Mouse (Mus musculus) heart, embryonic 13.5 days (tissue): ENCODE measurements around the gene Rpl3l. TPM values are rescaled to one million over a fixed set of nuclear protein-coding genes. Genes with fewer than 3 reads are reported as not detected.
A peak's percentile ranks its signal among the peaks of the same experiment; 100 is the strongest.

Experiments
- ATAC-seq: fragments of 200-750 bp; cut with Nextera tagmentation; 2 replicates; pipeline ENCODE4 v1.8.0; 2017; ENCODE audit warnings: moderate TSS enrichment; ENCODE audit not compliant: insufficient number of reproducible peaks, low FRiP score, low TSS enrichment; ENCODE audit errors: extremely low read depth
- H3K27ac ChIP-seq: fragments of 300-500 bp; sonication (generic); replicated peaks from 2 replicates; pipeline ENCODE4 v1.5.1; 2015; ENCODE audit warnings: moderate library complexity, mild to moderate bottlenecking, inconsistent platforms
- H3K27me3 ChIP-seq: fragments of 300-500 bp; sonication (generic); replicated peaks from 2 replicates; pipeline ENCODE4 v1.6.1; 2015; ENCODE audit warnings: mild to moderate bottlenecking, inconsistent platforms
- H3K36me3 ChIP-seq: fragments of 300-500 bp; sonication (generic); 2 replicates; pipeline ENCODE4 v1.6.1; 2015; ENCODE audit warnings: mild to moderate bottlenecking, inconsistent platforms
- H3K4me1 ChIP-seq: fragments of 300-500 bp; sonication (generic); 2 replicates; pipeline ENCODE4 v1.6.1; 2015; ENCODE audit warnings: inconsistent platforms
- H3K4me2 ChIP-seq: fragments of 300-500 bp; sonication (generic); 2 replicates; pipeline ENCODE4 v1.6.1; 2015; ENCODE audit warnings: inconsistent platforms, mild to moderate bottlenecking, moderate library complexity
- H3K4me3 ChIP-seq: fragments of 300-500 bp; sonication (generic); 2 replicates; pipeline ENCODE4 v1.5.1; 2015; ENCODE audit warnings: moderate library complexity, mild to moderate bottlenecking, inconsistent platforms
- H3K9ac ChIP-seq: fragments of 300-500 bp; sonication (generic); 2 replicates; pipeline ENCODE4 v1.6.1; 2015; ENCODE audit warnings: inconsistent platforms, mild to moderate bottlenecking, moderate library complexity
- H3K9me3 ChIP-seq: fragments of 300-500 bp; sonication (generic); 2 replicates; pipeline ENCODE4 v1.6.1; 2016; ENCODE audit warnings: inconsistent platforms
- WGBS: fragments of 180-500 bp; shearing (Covaris S2); methylation state at CpG from one replicate; pipeline ENCODE4 v1.1.7; 2015; ENCODE audit warnings: mixed read lengths; 5-methylcytosine and 5-hydroxymethylcytosine counted together
- polyA plus RNA-seq: library from polyadenylated mRNA; unstranded; fragments of >200 nt; fragmentation: Nextera tagmentation; extraction: Ambion mirVana; gene quantifications from 2 replicates; pipeline ENCODE4 v1.2.1, GENCODE M21; 2015

The Rpl3l gene
- polyA plus RNA-seq, 1 experiment from 2014 or later = 0.68 TPM

- Histone ChIP-seq H3K9ac (no peak overlapping the region), H3K27me3 (peaks cover 36% of the 10 kb centered on the region), H3K27ac (no peak overlapping the region), H3K4me1 (no peaks in the 10 kb centered on the region), H3K4me2 (no peak overlapping the region), H3K4me3 (no peak overlapping the region), H3K36me3 (peaks cover 20% of the 10 kb centered on the region), H3K9me3 (no peaks in the 10 kb centered on the region)
- ATAC-seq = no peak
- 17% methylated on average over 7 of the region's 7 CpGs for WGBS
Observed at GRCm38 (mm10) chr17:24745526-24746497, 18.2 kb downstream of the Rpl3l start.

GRCm38 (mm10) chr17:24746986-24747385 lies 19.4 kb downstream of the Rpl3l start:
- H3K36me3 ChIP-seq = peaks cover 8% of the 10 kb centered on the region
- 48% methylated on average over 4 of the region's 4 CpGs for WGBS
- peaks cover 47% of the 10 kb centered on the region for H3K27me3 ChIP-seq
- no peaks in the 10 kb centered on the region for H3K9me3 ChIP-seq
- no peak overlapping the region for H3K27ac ChIP-seq
- H3K9ac ChIP-seq = no peak overlapping the region
- no peaks in the 10 kb centered on the region for H3K4me1 ChIP-seq
- H3K4me2 ChIP-seq = no peak overlapping the region
- H3K4me3 ChIP-seq = no peak overlapping the region
- ATAC-seq = no peak

DNA sequence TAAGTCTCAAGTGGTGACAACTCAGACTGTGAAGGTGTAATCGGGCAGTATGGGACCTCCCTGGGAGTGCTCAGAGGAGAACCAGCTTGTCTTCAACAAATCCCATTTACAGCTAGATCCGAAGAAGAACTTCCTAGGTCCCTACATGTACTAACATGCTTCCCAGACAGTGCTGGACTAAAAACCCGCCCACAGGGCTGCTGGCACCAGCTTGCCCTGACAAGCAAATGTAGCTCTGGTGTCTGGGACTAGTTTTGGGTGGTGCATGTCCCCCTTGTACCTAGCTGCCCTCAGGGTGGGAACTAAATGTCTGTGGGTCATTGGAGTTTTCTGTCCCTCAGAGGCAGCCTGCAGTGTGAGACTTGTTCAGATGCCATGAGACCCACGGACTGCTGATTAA lies 23.9 kb downstream of the Rpl3l start:
- 9% methylated on average over 4 of the region's 4 CpGs for WGBS

DNA sequence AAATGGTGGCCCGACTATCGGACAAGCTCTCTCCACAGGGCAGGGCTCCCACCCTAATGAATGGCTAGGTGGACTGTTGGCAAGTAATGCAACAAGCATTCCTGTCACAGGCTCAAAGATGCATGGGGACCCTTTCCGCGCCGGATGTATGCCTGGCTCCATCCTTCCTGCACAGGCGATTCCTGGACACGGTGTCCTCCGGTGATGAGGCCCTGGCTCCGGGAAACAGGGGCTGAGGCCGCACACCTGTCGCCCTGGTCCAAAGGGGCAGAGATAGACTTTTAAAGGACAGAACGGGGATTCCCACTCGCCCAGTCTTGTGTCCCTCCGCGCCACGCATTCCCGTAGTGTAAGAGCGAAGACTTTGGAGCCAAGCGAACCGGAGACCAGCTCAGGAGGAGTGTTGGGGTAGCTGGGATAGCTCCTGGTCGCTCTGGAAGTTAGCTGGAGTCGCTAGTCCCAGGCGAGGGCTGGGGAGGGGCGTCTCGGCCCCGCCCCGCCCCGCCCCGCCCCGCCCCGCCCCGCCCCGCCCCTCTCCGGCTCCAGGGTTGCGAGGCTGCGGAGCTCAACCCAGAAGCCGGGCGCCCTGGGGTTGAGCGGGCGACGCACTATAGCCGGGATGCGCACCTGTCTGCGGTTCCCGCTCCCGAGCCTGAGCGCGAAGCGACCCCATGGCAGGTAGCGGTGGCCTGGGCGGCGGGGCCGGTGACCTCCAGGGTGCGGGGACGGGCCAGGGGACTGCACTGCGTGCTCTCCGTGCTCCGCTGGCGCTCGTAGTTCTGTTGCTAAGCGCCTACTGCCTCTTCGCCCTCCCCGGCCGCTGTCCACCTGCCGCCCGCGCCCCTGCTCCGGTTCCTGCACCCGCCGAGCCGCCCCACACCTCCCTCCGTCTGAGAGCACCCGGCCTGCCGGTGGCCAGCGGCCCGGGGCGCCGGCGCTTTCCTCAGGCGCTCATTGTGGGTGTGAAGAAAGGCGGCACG lies 25.1 kb downstream of the Rpl3l start, which contains the start of gene Hs3st6:
TSS of gene Hs3st6 (plus strand) at position 574 of the 980 bp plus-strand sequence.
- under 1% methylated on average over 68 of the region's 82 CpGs for WGBS
- H3K4me1 ChIP-seq = peaks cover 13% of the 10 kb centered on the region
- peak within 1 kb of the TSS; percentile 61 for H3K4me3 ChIP-seq
- ATAC-seq = peak; percentile 70; the same call in 1 of the 2 replicates
- no peaks in the 10 kb centered on the region for H3K36me3 ChIP-seq
- H3K9me3 ChIP-seq = no peaks in the 10 kb centered on the region
- peaks cover 93% of the 10 kb centered on the region for H3K27me3 ChIP-seq
- H3K4me2 ChIP-seq = peak within 1 kb of the TSS; percentile 96
- H3K27ac ChIP-seq = no peak within 1 kb of the TSS
- peak within 1 kb of the TSS; percentile 71 for H3K9ac ChIP-seq

More for the DNA sequence above, 23.9 kb downstream of the Rpl3l start:
- Histone ChIP-seq H3K36me3 (no peaks in the 10 kb centered on the region), H3K4me2 (no peak overlapping the region), H3K9me3 (no peaks in the 10 kb centered on the region), H3K9ac (no peak overlapping the region), H3K27me3 (peaks cover 86% of the 10 kb centered on the region), H3K27ac (no peak overlapping the region), H3K4me3 (no peak overlapping the region), H3K4me1 (peaks cover 13% of the 10 kb centered on the region)
- ATAC-seq = no peak

DNA sequence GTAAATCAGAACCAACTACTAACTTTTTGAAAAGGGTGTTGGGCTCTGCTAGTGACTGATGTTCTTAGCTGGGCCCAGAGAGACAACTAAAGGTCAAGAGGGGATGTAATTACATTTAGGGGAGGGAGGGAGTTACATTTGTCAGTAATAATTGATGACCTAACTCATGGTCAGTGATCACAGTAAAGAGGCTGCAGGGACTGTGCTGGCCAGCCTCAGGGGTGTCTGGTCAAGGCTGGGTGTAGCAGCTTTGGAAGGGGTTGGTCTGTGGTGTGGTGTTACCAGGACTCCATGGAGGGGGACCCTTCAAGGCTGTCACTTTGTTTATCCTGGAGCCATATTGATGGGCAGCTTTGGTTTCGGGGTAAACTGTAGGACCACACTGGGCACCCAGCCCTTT lies 29.8 kb downstream of the Rpl3l start:
- ATAC-seq = no peak
- Histone ChIP-seq H3K27ac (no peak overlapping the region), H3K9ac (no peak overlapping the region), H3K4me3 (no peak overlapping the region), H3K4me1 (peaks cover 18% of the 10 kb centered on the region), H3K9me3 (no peaks in the 10 kb centered on the region), H3K27me3 (peaks cover 59% of the 10 kb centered on the region), H3K4me2 (no peak overlapping the region), H3K36me3 (no peaks in the 10 kb centered on the region)
- WGBS = 65% methylated on average over 1 of the region's 1 CpGs

DNA sequence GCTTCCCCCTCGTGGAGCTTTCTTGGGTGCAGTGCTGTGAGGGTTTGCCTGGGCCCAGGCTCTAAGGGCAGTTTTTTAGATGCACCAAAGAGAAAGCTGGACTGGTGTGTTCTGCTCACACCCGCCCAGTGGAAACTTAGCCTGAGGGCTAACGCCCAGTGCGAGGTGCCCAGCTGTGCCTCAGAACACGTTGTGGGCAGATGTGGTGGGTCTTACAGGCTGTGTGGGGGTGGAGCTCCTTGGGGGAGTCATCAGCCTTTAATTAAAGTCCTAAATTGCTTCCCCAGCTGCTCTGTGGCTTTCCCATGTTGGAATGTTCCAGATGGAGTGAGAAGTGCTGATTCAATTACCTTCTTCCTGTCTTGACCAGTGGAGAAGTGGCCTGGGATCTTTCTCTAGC lies 33.5 kb downstream of the Rpl3l start:
- Histone ChIP-seq H3K9me3 (no peaks in the 10 kb centered on the region), H3K9ac (no peak overlapping the region), H3K4me1 (peaks cover 23% of the 10 kb centered on the region), H3K4me2 (no peak overlapping the region), H3K36me3 (no peaks in the 10 kb centered on the region), H3K27ac (no peak overlapping the region), H3K27me3 (peaks cover 22% of the 10 kb centered on the region), H3K4me3 (no peak overlapping the region)
- ATAC-seq = no peak
- WGBS = 58% methylated on average over 5 of the region's 5 CpGs

DNA sequence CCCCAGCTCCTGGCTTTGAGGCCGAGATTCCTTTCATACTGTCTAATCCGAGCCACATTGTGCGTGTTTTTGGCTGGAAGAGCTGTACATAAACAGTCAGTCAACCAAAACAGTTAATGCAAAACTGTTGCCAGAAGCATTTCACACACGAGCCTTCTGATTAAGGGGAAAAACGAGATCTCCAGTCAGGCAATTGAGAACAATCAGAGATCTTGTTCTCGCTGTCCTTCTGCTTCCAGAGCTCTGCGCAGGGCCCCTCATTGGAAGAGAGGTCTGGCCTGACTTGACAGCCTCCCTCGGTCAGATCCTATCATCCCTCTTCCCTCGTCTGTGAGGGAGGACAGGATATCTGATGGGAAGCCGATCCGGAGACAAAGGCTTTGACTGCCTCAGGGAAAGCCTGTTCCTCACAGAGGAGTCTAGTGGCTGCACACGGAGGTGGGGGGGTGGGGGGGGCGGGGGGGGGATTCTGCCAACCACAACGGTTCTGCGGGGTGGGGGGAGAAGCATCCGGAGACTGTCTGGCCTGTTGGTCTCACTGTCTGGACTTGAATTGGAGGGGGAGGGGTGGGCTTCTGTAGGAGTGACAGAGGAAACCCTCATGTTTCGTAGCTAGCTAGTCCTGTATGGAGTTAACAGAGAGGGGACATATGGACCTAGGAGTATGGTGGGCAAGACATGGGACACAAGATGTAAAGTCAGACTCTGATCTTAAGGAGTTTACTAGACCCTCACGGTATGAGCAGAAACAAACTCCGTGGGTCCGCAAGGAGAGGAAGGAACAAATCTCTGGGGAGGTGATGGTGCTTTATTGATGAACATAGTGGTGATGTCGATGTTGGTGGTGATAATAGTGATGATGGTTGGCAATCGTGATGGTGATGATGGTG lies 37.6 kb downstream of the Rpl3l start:
- no peak overlapping the region for H3K4me3 ChIP-seq
- H3K36me3 ChIP-seq = no peaks in the 10 kb centered on the region
- peaks cover 29% of the 10 kb centered on the region for H3K4me1 ChIP-seq
- H3K9me3 ChIP-seq = no peaks in the 10 kb centered on the region
- H3K4me2 ChIP-seq = peak overlapping the region; percentile 35
- peaks cover 15% of the 10 kb centered on the region for H3K27me3 ChIP-seq
- no peak overlapping the region for H3K27ac ChIP-seq
- 35% methylated on average over 21 of the region's 22 CpGs for WGBS
- H3K9ac ChIP-seq = peak overlapping the region; percentile 20
- ATAC-seq = no peak

- peaks cover 10% of the 10 kb centered on the region for H3K27me3 ChIP-seq
- H3K9me3 ChIP-seq = no peaks in the 10 kb centered on the region
- no peak overlapping the region for H3K27ac ChIP-seq
- WGBS = 25% methylated on average over 12 of the region's 12 CpGs
- 0 out of 2 replicates have a peak overlapping the region, but pooled peaks have one; percentile 8 for H3K9ac ChIP-seq
- H3K4me2 ChIP-seq = no peak overlapping the region
- no peaks in the 10 kb centered on the region for H3K36me3 ChIP-seq
- H3K4me3 ChIP-seq = no peak overlapping the region
- H3K4me1 ChIP-seq = peaks cover 29% of the 10 kb centered on the region
- no peak for ATAC-seq
Observed at GRCm38 (mm10) chr17:24766266-24766875, 38.8 kb downstream of the Rpl3l start.

DNA sequence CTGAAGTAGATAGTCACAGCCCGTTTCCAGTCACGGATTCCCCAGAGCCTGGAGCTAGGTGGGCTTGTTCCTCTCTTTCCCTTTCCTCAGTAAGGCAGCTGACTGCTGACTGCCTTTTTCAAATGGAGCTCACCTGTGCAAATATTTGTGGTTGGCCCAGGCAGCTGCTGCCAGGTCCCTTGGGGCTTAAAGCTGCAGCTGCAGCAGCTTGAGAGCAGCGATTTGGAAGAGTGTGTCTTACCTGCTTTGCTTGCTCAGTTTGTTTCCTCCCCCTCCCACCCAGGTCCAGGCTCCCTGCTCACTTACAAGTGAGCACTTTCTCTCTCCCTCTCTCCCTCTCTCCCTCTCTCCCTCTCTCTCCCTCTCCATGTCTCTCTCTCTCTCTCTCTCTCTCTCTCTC lies 41.5 kb downstream of the Rpl3l start:
- 38% methylated on average over 3 of the region's 3 CpGs for WGBS

DNA sequence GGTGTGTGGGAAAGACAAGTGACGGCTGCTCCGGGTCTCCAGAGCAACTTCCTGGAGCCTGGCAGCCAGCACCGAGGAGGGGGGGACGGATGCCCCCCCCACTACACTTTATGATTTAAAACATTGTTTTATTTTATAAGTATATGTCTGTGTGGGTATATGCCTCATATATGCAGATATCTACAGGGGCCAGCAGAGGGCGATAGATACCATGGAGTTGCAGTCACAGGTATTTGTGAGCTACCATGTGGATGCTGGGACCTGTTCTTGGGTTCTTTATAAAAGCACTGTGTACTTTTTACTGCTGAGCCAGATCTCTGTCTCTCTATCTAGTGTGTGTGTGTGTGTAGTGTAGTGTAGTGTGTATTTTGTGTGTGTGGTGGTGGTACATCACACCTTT lies 45.6 kb downstream of the Rpl3l start:
- 0 out of 2 replicates have a peak, but pooled peaks cover 8% of the 10 kb centered on the region for H3K4me1 ChIP-seq
- WGBS = 81% methylated on average over 5 of the region's 5 CpGs
- H3K36me3 ChIP-seq = no peaks in the 10 kb centered on the region
- ATAC-seq = no peak
- H3K27me3 ChIP-seq = peaks cover 6% of the 10 kb centered on the region
- 0 out of 2 replicates have a peak, but pooled peaks cover 5% of the 10 kb centered on the region for H3K9me3 ChIP-seq
- no peak overlapping the region for H3K9ac ChIP-seq
- no peak overlapping the region for H3K27ac ChIP-seq
- H3K4me3 ChIP-seq = no peak overlapping the region
- no peak overlapping the region for H3K4me2 ChIP-seq

More for the DNA sequence above, 41.5 kb downstream of the Rpl3l start:
- no peak overlapping the region for H3K4me3 ChIP-seq
- no peak overlapping the region for H3K4me2 ChIP-seq
- H3K9me3 ChIP-seq = 0 out of 2 replicates have a peak, but pooled peaks cover 5% of the 10 kb centered on the region
- H3K9ac ChIP-seq = no peak overlapping the region
- H3K4me1 ChIP-seq = peaks cover 16% of the 10 kb centered on the region
- H3K27ac ChIP-seq = no peak overlapping the region
- no peaks in the 10 kb centered on the region for H3K36me3 ChIP-seq
- no peak for ATAC-seq
- H3K27me3 ChIP-seq = peaks cover 10% of the 10 kb centered on the region
